Mouse (Mus musculus) heart, postnatal 0 days (tissue): ENCODE data around the gene Nat8f1. TPM values are rescaled to one million over a fixed set of nuclear protein-coding genes. Genes with fewer than 3 reads are reported as not detected.
"Not testable (repeated sequence)": the region's sequence is repeated elsewhere in the genome, so short reads cannot be mapped to it uniquely, and the experiment has no call there.

Experiments used
- ATAC-seq: fragments of 200-750 bp; cut with Nextera tagmentation; 2 replicates; pipeline ENCODE4 v1.8.0; 2017; ENCODE audit warnings: low read depth, moderate number of reproducible peaks, moderate library complexity; ENCODE audit not compliant: insufficient read depth
- DNase-seq: peaks from one replicate; pipeline ENCODE4 v3.0.0-alpha.2; 2016; ENCODE audit warnings: low spot score
- H3K27ac ChIP-seq: fragments of 300-500 bp; sonication (generic); 2 replicates; pipeline ENCODE4 v1.5.1; 2014; ENCODE audit warnings: low read depth, mild to moderate bottlenecking
- H3K27me3 ChIP-seq: fragments of 300-500 bp; sonication (generic); 2 replicates; pipeline ENCODE4 v1.6.1; 2014; ENCODE audit warnings: low read length, mixed read lengths; ENCODE audit not compliant: control insufficient read depth, insufficient read depth
- H3K36me3 ChIP-seq: fragments of 300-500 bp; sonication (generic); replicated peaks from 2 replicates; pipeline ENCODE4 v1.6.1; 2014; ENCODE audit warnings: low read length, mixed read lengths; ENCODE audit not compliant: control insufficient read depth, insufficient read depth
- H3K4me1 ChIP-seq: fragments of 300-500 bp; sonication (generic); 2 replicates; pipeline ENCODE4 v1.6.1; 2014; ENCODE audit warnings: antibody characterized with exemption; ENCODE audit not compliant: control insufficient read depth, insufficient read depth
- H3K4me2 ChIP-seq: fragments of 300-500 bp; sonication (generic); 2 replicates; pipeline ENCODE4 v1.6.1; 2014; ENCODE audit warnings: low read depth, mild to moderate bottlenecking, low read length, moderate library complexity
- H3K4me3 ChIP-seq: fragments of 300-500 bp; sonication (generic); 2 replicates; pipeline ENCODE4 v1.5.1; 2014; ENCODE audit warnings: low read depth, low read length
- H3K9ac ChIP-seq: fragments of 300-500 bp; sonication (generic); replicated peaks from 2 replicates; pipeline ENCODE4 v1.6.1; 2014; ENCODE audit warnings: low read depth, low read length, mixed read lengths
- H3K9me3 ChIP-seq: fragments of 300-500 bp; sonication (generic); replicated peaks from 2 replicates; pipeline ENCODE4 v1.6.1; 2016; ENCODE audit warnings: low read length; ENCODE audit not compliant: control insufficient read depth
- CTCF ChIP-seq: IDR thresholded peaks from 2 replicates; pipeline ENCODE4 v1.5.1; 2016; ENCODE audit warnings: antibody characterized with exemption, control low read depth, low read depth
- EP300 ChIP-seq: IDR thresholded peaks from 2 replicates; pipeline ENCODE4 v1.6.1; 2016; ENCODE audit warnings: antibody characterized with exemption, low read depth
- WGBS: fragments of 180-500 bp; shearing (Covaris S2); extraction: QIAGEN DNeasy Blood & Tissue Kit; methylation state at CpG from one replicate; pipeline ENCODE4 v1.1.7; 2014; 5-methylcytosine and 5-hydroxymethylcytosine counted together
- polyA plus RNA-seq: library from polyadenylated mRNA; unstranded; fragments of >200 nt; fragmentation: Nextera tagmentation; extraction: Ambion mirVana; gene quantifications from 2 replicates; pipeline ENCODE4 v1.2.1, GENCODE M21; 2015
- total RNA-seq: library from RNA; depleted of rRNA; stranded (reverse); fragments of >200 nt; gene quantifications from 2 replicates; pipeline ENCODE4 v1.2.3, GENCODE M21; 2014; ENCODE audit warnings: low replicate concordance

The Nat8f1 gene
- total and polyA plus RNA-seq, 2 experiments from 2014 or later: 3.6 to 5.6 TPM

DNA sequence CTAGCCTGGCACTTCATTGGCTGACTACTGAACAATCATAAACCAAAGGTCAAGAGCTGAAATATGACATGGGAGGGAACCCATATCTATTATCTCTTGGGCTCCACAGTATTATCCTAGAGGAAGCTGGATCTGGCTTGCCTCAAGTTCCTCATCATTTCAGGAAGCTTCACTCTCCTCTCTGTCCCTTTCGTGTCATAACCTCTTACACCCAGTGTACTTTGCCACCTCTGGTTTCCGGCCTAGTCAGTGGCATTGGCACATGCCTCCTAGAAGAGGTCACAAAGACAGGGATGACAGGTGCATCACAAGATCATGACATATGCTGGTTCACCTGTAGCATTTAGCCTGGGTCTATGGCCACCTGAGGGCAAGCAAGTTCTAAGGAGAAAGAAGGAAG, 13.2 kb downstream of the Nat8f1 start:
- 88% methylated on average over 2 of the region's 2 CpGs for WGBS
- TF ChIP-seq EP300: no peak
- no peak for TF ChIP-seq CTCF
- no peak overlapping the region for H3K4me3 ChIP-seq
- H3K9me3 ChIP-seq: no peaks in the 10 kb centered on the region
- no peak for ATAC-seq
- no peaks in the 10 kb centered on the region for H3K36me3 ChIP-seq
- no peak overlapping the region for H3K4me2 ChIP-seq
- DNase-seq: no peak
- no peaks in the 10 kb centered on the region for H3K4me1 ChIP-seq
- no peak overlapping the region for H3K27ac ChIP-seq
- H3K27me3 ChIP-seq: no peaks in the 10 kb centered on the region
- H3K9ac ChIP-seq: no peak overlapping the region

- not testable (repeated sequence) for ATAC-seq, H3K4me2 ChIP-seq, H3K9me3 ChIP-seq, DNase-seq, H3K27me3 ChIP-seq, H3K9ac ChIP-seq, H3K36me3 ChIP-seq, H3K4me3 ChIP-seq, H3K27ac ChIP-seq, H3K4me1 ChIP-seq
- WGBS: 65% methylated on average over 6 of the region's 8 CpGs
Measured at GRCm38 (mm10) chr6:85898596-85899475, 16.7 kb downstream of the Nat8f1 start.

GRCm38 (mm10) chr6:85895061-85895648, 20.3 kb downstream of the Nat8f1 start:
- not testable (repeated sequence) for H3K27me3 ChIP-seq, H3K9ac ChIP-seq, H3K27ac ChIP-seq, H3K4me3 ChIP-seq, H3K4me2 ChIP-seq, H3K4me1 ChIP-seq, ATAC-seq, DNase-seq, H3K9me3 ChIP-seq, H3K36me3 ChIP-seq
- WGBS: 68% methylated on average over 25 of the region's 25 CpGs
- TF ChIP-seq CTCF: peak; percentile 42

DNA sequence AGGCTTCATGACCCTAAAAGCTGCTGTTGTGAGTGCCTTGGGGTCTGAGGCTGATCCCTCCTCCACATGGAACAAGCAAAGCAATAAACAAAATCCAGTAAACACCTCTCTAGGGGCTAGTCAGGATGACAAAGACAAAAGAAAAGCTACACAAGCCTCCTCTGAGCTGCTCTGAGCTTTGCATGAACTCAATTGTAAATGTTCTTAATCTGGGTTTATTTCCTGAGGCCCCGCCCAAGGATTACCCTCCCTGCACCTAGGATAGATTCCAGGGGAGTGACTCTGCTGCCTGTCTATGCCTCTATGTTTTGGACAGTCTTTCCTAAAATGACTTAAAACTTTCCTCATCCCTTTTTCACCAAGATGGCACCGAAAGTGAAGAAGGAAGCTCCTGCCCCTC, 26.5 kb downstream of the Nat8f1 start:
- WGBS: 86% methylated on average over 2 of the region's 2 CpGs
- no peaks in the 10 kb centered on the region for H3K27me3 ChIP-seq
- ATAC-seq: no peak
- no peak for TF ChIP-seq CTCF
- no peak for TF ChIP-seq EP300
- H3K4me2 ChIP-seq: no peak overlapping the region
- H3K4me3 ChIP-seq: no peak overlapping the region
- no peaks in the 10 kb centered on the region for H3K4me1 ChIP-seq
- no peak overlapping the region for H3K9ac ChIP-seq
- no peaks in the 10 kb centered on the region for H3K36me3 ChIP-seq
- H3K9me3 ChIP-seq: peaks cover 8% of the 10 kb centered on the region; the same call in 1 of the 2 replicates
- H3K27ac ChIP-seq: no peak overlapping the region
- no peak for DNase-seq

- DNase-seq (no peak), ATAC-seq (no peak)
- WGBS: 79% methylated on average over 1 of the region's 1 CpGs
- H3K27ac ChIP-seq: no peak overlapping the region
- no peak overlapping the region for H3K4me3 ChIP-seq
- H3K9me3 ChIP-seq: peaks cover 15% of the 10 kb centered on the region
- no peak overlapping the region for H3K9ac ChIP-seq
- no peaks in the 10 kb centered on the region for H3K27me3 ChIP-seq
- no peaks in the 10 kb centered on the region for H3K4me1 ChIP-seq
- no peak overlapping the region for H3K4me2 ChIP-seq
- TF ChIP-seq EP300 (no peak), CTCF (no peak)
- no peaks in the 10 kb centered on the region for H3K36me3 ChIP-seq
Measured at GRCm38 (mm10) chr6:85884311-85884710, 31.2 kb downstream of the Nat8f1 start.

GRCm38 (mm10) chr6:85883246-85883645, 32.2 kb downstream of the Nat8f1 start:
- DNase-seq, H3K4me2 ChIP-seq, H3K27ac ChIP-seq, H3K36me3 ChIP-seq, H3K27me3 ChIP-seq, H3K9ac ChIP-seq, H3K4me1 ChIP-seq, ATAC-seq, H3K4me3 ChIP-seq: not testable (repeated sequence)
- peaks cover 15% of the 10 kb centered on the region for H3K9me3 ChIP-seq
- 91% methylated on average over 9 of the region's 9 CpGs for WGBS

DNA sequence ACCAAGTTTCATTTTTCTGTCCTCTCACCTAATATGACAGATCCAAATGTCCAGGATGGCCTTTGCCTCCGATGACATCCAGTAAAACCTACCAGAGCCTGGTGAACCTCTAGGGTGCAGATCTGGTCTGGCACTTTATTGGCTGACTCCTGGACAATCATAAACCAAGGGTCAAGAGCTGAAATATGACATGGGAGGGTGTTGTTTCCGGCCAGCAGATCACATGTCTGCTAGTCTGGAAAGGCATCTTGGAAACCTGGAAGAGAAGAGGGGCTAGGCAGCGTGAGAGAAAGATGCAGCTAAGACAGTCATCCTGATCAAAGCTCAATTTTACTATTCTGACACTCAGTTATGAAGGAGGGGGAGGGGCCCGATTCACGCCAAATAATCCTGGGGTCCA, 46.5 kb downstream of the Nat8f1 start, which contains the start of gene Nat8f2:
TSS of gene Nat8f2 (minus strand) at position 153 of the 400 bp plus-strand sequence.
- not testable (repeated sequence) for H3K9me3 ChIP-seq, H3K4me2 ChIP-seq, H3K27ac ChIP-seq, H3K36me3 ChIP-seq, ATAC-seq, H3K4me3 ChIP-seq, H3K27me3 ChIP-seq, H3K4me1 ChIP-seq, DNase-seq, H3K9ac ChIP-seq
- WGBS: 71% methylated on average over 5 of the region's 5 CpGs
